Mouse (Mus musculus) liver, embryonic 14.5 days (tissue): ENCODE measurements around the gene Itpr3. TPM values are rescaled to one million over a fixed set of nuclear protein-coding genes. Genes with fewer than 3 reads are reported as not detected.

Experiments used
- ATAC-seq: fragments of 200-750 bp; cut with Nextera tagmentation; 2 replicates; pipeline ENCODE4 v1.8.0; 2017; ENCODE audit warnings: moderate number of reproducible peaks, mild to moderate bottlenecking, moderate library complexity; ENCODE audit not compliant: insufficient read depth
- DNase-seq, 3 experiments: peaks; one replicate each; pipeline ENCODE4 v3.0.0-alpha.2; 2012 to 2013; ENCODE audit warnings: low read depth in 3 of 3, low spot score in 3 of 3
- H3K27ac ChIP-seq: fragments of 300-500 bp; sonication (generic); 2 replicates; pipeline ENCODE4 v1.5.1; 2014; ENCODE audit warnings: moderate library complexity, mild to moderate bottlenecking, control low read depth, inconsistent platforms
- H3K27me3 ChIP-seq: fragments of 300-500 bp; sonication (generic); 2 replicates; pipeline ENCODE4 v1.6.1; 2014; ENCODE audit warnings: mild to moderate bottlenecking, low read length, moderate library complexity; ENCODE audit not compliant: control insufficient read depth, insufficient read depth
- H3K36me3 ChIP-seq: fragments of 300-500 bp; sonication (generic); replicated peaks from 2 replicates; pipeline ENCODE4 v1.6.1; 2014; ENCODE audit warnings: low read depth; ENCODE audit not compliant: control insufficient read depth, insufficient read depth
- H3K4me1 ChIP-seq, 2 experiments: fragments of 200-500 bp in 1 of 2; fragments of 300-500 bp in 1 of 2; sonication (generic) in 1 of 2; replicated peaks; 2 replicates each; pipeline ENCODE4 v1.6.1; 2012 to 2014; ENCODE audit warnings: antibody characterized with exemption in 1 of 2, inconsistent platforms in 1 of 2, low read length in 1 of 2; ENCODE audit not compliant: control insufficient read depth in 2 of 2, insufficient read depth in 2 of 2
- H3K4me2 ChIP-seq: fragments of 300-500 bp; sonication (generic); 2 replicates; pipeline ENCODE4 v1.6.1; 2014; ENCODE audit warnings: low read depth, mild to moderate bottlenecking, control low read depth, moderate library complexity
- H3K4me3 ChIP-seq, 2 experiments: fragments of 200-500 bp in 1 of 2; fragments of 300-500 bp in 1 of 2; sonication (generic) in 1 of 2; 2 replicates each; pipeline ENCODE4 v1.5.1; 2012 to 2014; ENCODE audit warnings: low read depth in 2 of 2, low read length in 2 of 2, mild to moderate bottlenecking in 2 of 2, control low read depth in 1 of 2, inconsistent platforms in 1 of 2, moderate library complexity in 1 of 2; ENCODE audit not compliant: insufficient read depth in 1 of 2
- H3K9ac ChIP-seq: fragments of 300-500 bp; sonication (generic); replicated peaks from 2 replicates; pipeline ENCODE4 v1.6.1; 2014; ENCODE audit warnings: mild to moderate bottlenecking, control low read depth, moderate library complexity
- H3K9me3 ChIP-seq: fragments of 300-500 bp; sonication (generic); 2 replicates; pipeline ENCODE4 v1.6.1; 2016; ENCODE audit warnings: low read length, mixed read lengths; ENCODE audit not compliant: control insufficient read depth
- CTCF ChIP-seq: IDR thresholded peaks from 2 replicates; pipeline ENCODE4 v1.5.1; 2016; ENCODE audit warnings: antibody characterized with exemption, low read depth, control low read depth
- EP300 ChIP-seq: IDR thresholded peaks from 2 replicates; pipeline ENCODE4 v1.6.1; 2016; ENCODE audit warnings: antibody characterized with exemption, low read depth
- WGBS: fragments of 180-500 bp; shearing (Covaris S2); extraction: QIAGEN DNeasy Blood & Tissue Kit; methylation state at CpG from one replicate; pipeline ENCODE4 v1.1.7; 2014; ENCODE audit not compliant: insufficient replicate concordance; 5-methylcytosine and 5-hydroxymethylcytosine counted together
- polyA plus RNA-seq, 2 experiments: library from polyadenylated mRNA; depleted of rRNA in 1 of 2; stranded (reverse) in 1 of 2; unstranded in 1 of 2; fragments of >200 nt; fragmentation: Nextera tagmentation in 1 of 2; extraction: Ambion mirVana in 1 of 2; gene quantifications; 2 replicates each; pipeline versions ENCODE4 v1.2.1 to v1.2.3; 2012 to 2014

Itpr3 gene
- polyA plus RNA-seq, 2 experiments, result 0.53 to 0.96 TPM

GRCm38 (mm10) chr17:27107936-27108335 lies 50.8 kb downstream of the Itpr3 start:
- Histone ChIP-seq H3K9ac (no peak overlapping the region), H3K4me1 (no peaks in the 10 kb centered on the region), H3K9me3 (no peaks in the 10 kb centered on the region), H3K27me3 (no peaks in the 10 kb centered on the region), H3K4me3 (no peak overlapping the region), H3K27ac (no peak overlapping the region), H3K36me3 (no peaks in the 10 kb centered on the region), H3K4me2 (no peak overlapping the region)
- DNase-seq, result no peak
- TF ChIP-seq CTCF (no peak), EP300 (no peak)
- ATAC-seq, result no peak
- 57% methylated on average over 6 of the region's 6 CpGs for WGBS

GRCm38 (mm10) chr17:27110072-27110471 lies 53.0 kb downstream of the Itpr3 start:
- no peaks in the 10 kb centered on the region for H3K27me3 ChIP-seq
- no peak overlapping the region for H3K9ac ChIP-seq
- H3K4me1 ChIP-seq, result no peaks in the 10 kb centered on the region
- no peaks in the 10 kb centered on the region for H3K36me3 ChIP-seq
- no peak for TF ChIP-seq EP300
- no peak for TF ChIP-seq CTCF
- ATAC-seq, result no peak
- H3K27ac ChIP-seq, result no peak overlapping the region
- WGBS, result 72% methylated on average over 7 of the region's 7 CpGs
- no peak for DNase-seq
- no peak overlapping the region for H3K4me2 ChIP-seq
- no peak overlapping the region for H3K4me3 ChIP-seq
- no peaks in the 10 kb centered on the region for H3K9me3 ChIP-seq

- 56% methylated on average over 25 of the region's 25 CpGs for WGBS
- Histone ChIP-seq H3K27ac (no peak overlapping the region), H3K4me1 (peaks cover 0 to 4% of the 10 kb centered on the region in 2 experiments; a peak in 1 of 4 replicates), H3K4me3 (no peak overlapping the region), H3K36me3 (no peaks in the 10 kb centered on the region), H3K4me2 (no peak overlapping the region), H3K9me3 (no peaks in the 10 kb centered on the region), H3K9ac (no peak overlapping the region), H3K27me3 (no peaks in the 10 kb centered on the region)
- ATAC-seq (no peak), DNase-seq (no peak)
- no peak for TF ChIP-seq CTCF
- no peak for TF ChIP-seq EP300
These were observed 61.8 kb downstream of the Itpr3 start for GRCm38 (mm10) chr17:27118676-27119539.

DNA sequence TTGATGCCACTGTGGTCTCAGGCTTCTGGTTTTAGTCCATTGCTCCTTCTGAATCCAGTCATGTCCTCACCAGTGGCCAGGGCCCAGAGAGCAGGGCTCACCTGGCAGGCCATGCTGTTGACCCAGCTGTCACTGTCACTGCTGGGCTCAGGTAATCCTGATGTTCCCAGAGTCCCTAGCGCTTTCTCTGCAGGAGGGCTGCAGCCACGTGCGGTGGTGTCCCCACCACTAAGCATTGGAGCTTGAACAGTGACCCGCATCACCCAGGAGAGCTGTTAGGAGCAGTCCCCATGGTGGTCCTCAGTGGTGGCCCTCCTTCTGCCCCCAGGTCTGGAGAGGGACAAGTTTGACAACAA lies 62.4 kb downstream of the Itpr3 start:
- Histone ChIP-seq H3K36me3 (no peaks in the 10 kb centered on the region; the same call in 1 of the 2 replicates), H3K27ac (no peak overlapping the region), H3K9ac (no peak overlapping the region), H3K4me1 (peaks cover 0 to 5% of the 10 kb centered on the region in 2 experiments; a peak in 1 of 4 replicates), H3K27me3 (no peaks in the 10 kb centered on the region), H3K9me3 (no peaks in the 10 kb centered on the region), H3K4me2 (no peak overlapping the region), H3K4me3 (no peak overlapping the region)
- 66% methylated on average over 4 of the region's 4 CpGs for WGBS
- TF ChIP-seq CTCF (no peak), EP300 (no peak)
- DNase-seq (no peak), ATAC-seq (no peak)

DNA sequence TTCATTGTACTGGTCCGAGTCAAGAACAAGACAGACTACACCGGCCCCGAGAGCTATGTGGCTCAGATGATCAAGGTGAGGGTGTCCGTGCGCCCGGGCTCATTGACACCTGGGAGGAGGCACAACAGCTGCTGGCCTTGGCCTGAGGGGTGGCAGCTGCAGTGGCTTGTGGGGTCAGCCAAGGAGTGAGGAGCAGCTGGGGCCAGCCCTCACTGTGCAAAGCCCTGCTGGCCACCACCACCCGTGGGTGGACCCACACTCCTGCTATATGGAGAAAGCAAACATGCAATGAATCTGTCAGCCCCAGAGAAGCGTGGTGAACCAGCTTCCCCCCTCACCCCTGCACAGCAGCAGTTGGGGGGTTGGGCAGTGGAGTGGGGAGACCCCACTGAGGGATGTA lies 62.9 kb downstream of the Itpr3 start:
- no peak for ATAC-seq
- whole genome bisulfite sequencing, result 68% methylated on average over 8 of the region's 8 CpGs
- no peak for TF ChIP-seq EP300
- TF ChIP-seq CTCF, result no peak

More for the DNA sequence above, 62.9 kb downstream of the Itpr3 start:
- no peak for DNase-seq
- peaks cover 0 to 5% of the 10 kb centered on the region in 2 experiments; a peak in 1 of 4 replicates for H3K4me1 ChIP-seq
- H3K36me3 ChIP-seq, result no peaks in the 10 kb centered on the region; the same call in 1 of the 2 replicates
- H3K9me3 ChIP-seq, result no peaks in the 10 kb centered on the region
- H3K4me3 ChIP-seq, result no peak overlapping the region
- H3K27me3 ChIP-seq, result no peaks in the 10 kb centered on the region
- no peak overlapping the region for H3K27ac ChIP-seq
- H3K4me2 ChIP-seq, result no peak overlapping the region
- H3K9ac ChIP-seq, result no peak overlapping the region
